Mouse (Mus musculus): Measurements from ENCODE around the gene Tspan15.

Tspan15 gene

GRCm38 (mm10) chr10:62230708-62231394, at the start of gene Tspan15:
Gene Tspan15, minus strand, starts transcription at chr10:62231251.
- peak; percentile 97 for DNase-seq (ENCODE audit: low spot score)

- no peak for DNase-seq (ENCODE audit: low spot score)
Observed at GRCm38 (mm10) chr10:62279671-62280070, 48.6 kb upstream of the Tspan15 start.

GRCm38 (mm10) chr10:62279066-62279465, 48.0 kb upstream of the Tspan15 start:
- no peak for DNase-seq (ENCODE audit: low spot score)

GRCm38 (mm10) chr10:62277499-62278293, 46.6 kb upstream of the Tspan15 start:
- DNase-seq (ENCODE audit: low spot score) = no peak

GRCm38 (mm10) chr10:62275235-62275634, 44.2 kb upstream of the Tspan15 start:
- DNase-seq (ENCODE audit: low spot score) = peak; percentile 88

- DNase-seq (ENCODE audit: low spot score) = no peak
Observed at GRCm38 (mm10) chr10:62269278-62269677, 38.2 kb upstream of the Tspan15 start.

GRCm38 (mm10) chr10:62264299-62264698, 33.2 kb upstream of the Tspan15 start:
- DNase-seq (ENCODE audit: low spot score) = no peak

- peak; percentile 95 for DNase-seq (ENCODE audit: low spot score)
Observed at GRCm38 (mm10) chr10:62261115-62261886, 30.2 kb upstream of the Tspan15 start.

- DNase-seq (ENCODE audit: low spot score) = no peak
Observed at GRCm38 (mm10) chr10:62258298-62258697, 27.2 kb upstream of the Tspan15 start.

GRCm38 (mm10) chr10:62252496-62253235, 21.6 kb upstream of the Tspan15 start:
- DNase-seq (ENCODE audit: low spot score) = no peak

- DNase-seq (ENCODE audit: low spot score) = no peak
Observed at GRCm38 (mm10) chr10:62252000-62252488, 21.0 kb upstream of the Tspan15 start, which contains the start of gene Tacr2. Gene Tacr2, plus strand, starts transcription at chr10:62252438.

- no peak for DNase-seq (ENCODE audit: low spot score)
Observed at GRCm38 (mm10) chr10:62247815-62248214, 16.8 kb upstream of the Tspan15 start.

GRCm38 (mm10) chr10:62247156-62247555, 16.1 kb upstream of the Tspan15 start:
- no peak for DNase-seq (ENCODE audit: low spot score)

- no peak for DNase-seq (ENCODE audit: low spot score)
Observed at GRCm38 (mm10) chr10:62244067-62244466, 13.0 kb upstream of the Tspan15 start.

GRCm38 (mm10) chr10:62242896-62243295, 11.8 kb upstream of the Tspan15 start:
- DNase-seq (ENCODE audit: low spot score) = peak; percentile 77

GRCm38 (mm10) chr10:62242358-62242757, 11.3 kb upstream of the Tspan15 start:
- DNase-seq (ENCODE audit: low spot score) = no peak

- no peak for DNase-seq (ENCODE audit: low spot score)
Observed at GRCm38 (mm10) chr10:62239270-62239669, 8.2 kb upstream of the Tspan15 start.

GRCm38 (mm10) chr10:62238688-62239087, 7.6 kb upstream of the Tspan15 start:
- DNase-seq (ENCODE audit: low spot score) = no peak

GRCm38 (mm10) chr10:62237205-62237604, 6.2 kb upstream of the Tspan15 start:
- no peak for DNase-seq (ENCODE audit: low spot score)

GRCm38 (mm10) chr10:62236165-62236564, 5.1 kb upstream of the Tspan15 start:
- no peak for DNase-seq (ENCODE audit: low spot score)

GRCm38 (mm10) chr10:62231811-62232210, 760 bp upstream of the Tspan15 start:
- DNase-seq (ENCODE audit: low spot score) = no peak

- no peak for DNase-seq (ENCODE audit: low spot score)
Observed at GRCm38 (mm10) chr10:62231395-62231732, 313 bp upstream of the Tspan15 start.
